Mouse (Mus musculus) retina, postnatal 1 day (tissue): ENCODE results near the gene Clps.
"Not testable (repeated sequence)": the region's sequence is repeated elsewhere in the genome, so short reads cannot be mapped to it uniquely, and the experiment has no call there.

Experiments
- DNase-seq: peaks from one replicate; pipeline ENCODE4 v3.0.0-alpha.2; 2012

Clps gene

GRCm38 (mm10) chr17:28560598-28560997, at the start of gene Clps:
Clps (minus strand) TSS chr17:28560766.
- no peak for DNase-seq

- DNase-seq, result no peak
Observed at GRCm38 (mm10) chr17:28609543-28609942, 49.0 kb upstream of the Clps start.

- no peak for DNase-seq
Observed at GRCm38 (mm10) chr17:28601557-28602250, 41.1 kb upstream of the Clps start.

- no peak for DNase-seq
Observed at GRCm38 (mm10) chr17:28600780-28601179, 40.2 kb upstream of the Clps start.

GRCm38 (mm10) chr17:28593965-28594364, 33.4 kb upstream of the Clps start:
- DNase-seq, result no peak

- DNase-seq, result peak; percentile 79
Observed at GRCm38 (mm10) chr17:28592998-28593397, 32.4 kb upstream of the Clps start.

GRCm38 (mm10) chr17:28591476-28591875, 30.9 kb upstream of the Clps start:
- DNase-seq, result no peak

GRCm38 (mm10) chr17:28590596-28590995, 30.0 kb upstream of the Clps start:
- DNase-seq, result no peak

- no peak for DNase-seq
Observed at GRCm38 (mm10) chr17:28588591-28588990, 28.0 kb upstream of the Clps start.

- DNase-seq, result no peak
Observed at GRCm38 (mm10) chr17:28586509-28586908, 25.9 kb upstream of the Clps start.

- peak; percentile 24 for DNase-seq
Observed at GRCm38 (mm10) chr17:28581056-28581455, 20.5 kb upstream of the Clps start.

GRCm38 (mm10) chr17:28580396-28580795, 19.8 kb upstream of the Clps start:
- peak; percentile 80 for DNase-seq

GRCm38 (mm10) chr17:28575244-28576125, 14.9 kb upstream of the Clps start, which contains the start of gene Lhfpl5:
Lhfpl5 (plus strand) TSS chr17:28575641.
- peak; percentile 88 for DNase-seq

- DNase-seq, result no peak
Observed at GRCm38 (mm10) chr17:28572941-28573340, 12.4 kb upstream of the Clps start.

- DNase-seq, result no peak
Observed at GRCm38 (mm10) chr17:28572521-28572920, 12.0 kb upstream of the Clps start.

- DNase-seq, result no peak
Observed at GRCm38 (mm10) chr17:28571868-28572267, 11.3 kb upstream of the Clps start.

- DNase-seq, result no peak
Observed at GRCm38 (mm10) chr17:28567541-28567940, 7.0 kb upstream of the Clps start.

- no peak for DNase-seq
Observed at GRCm38 (mm10) chr17:28565181-28565580, 4.6 kb upstream of the Clps start.

GRCm38 (mm10) chr17:28561613-28562012, 1.0 kb upstream of the Clps start:
- no peak for DNase-seq

- no peak for DNase-seq
Observed at GRCm38 (mm10) chr17:28557772-28558171, 2.8 kb downstream of the Clps start.

- DNase-seq, result peak; percentile 88
Observed at GRCm38 (mm10) chr17:28556635-28557396, 3.8 kb downstream of the Clps start.

GRCm38 (mm10) chr17:28554021-28554420, 6.5 kb downstream of the Clps start:
- DNase-seq, result not testable (repeated sequence)
